Mouse (Mus musculus): ENCODE data around the gene Cidec. TPM values are rescaled to one million over a fixed set of nuclear protein-coding genes. Genes with fewer than 3 reads are reported as not detected.

The Cidec gene
- total and polyA plus RNA-seq, 3 experiments = not detected

DNA sequence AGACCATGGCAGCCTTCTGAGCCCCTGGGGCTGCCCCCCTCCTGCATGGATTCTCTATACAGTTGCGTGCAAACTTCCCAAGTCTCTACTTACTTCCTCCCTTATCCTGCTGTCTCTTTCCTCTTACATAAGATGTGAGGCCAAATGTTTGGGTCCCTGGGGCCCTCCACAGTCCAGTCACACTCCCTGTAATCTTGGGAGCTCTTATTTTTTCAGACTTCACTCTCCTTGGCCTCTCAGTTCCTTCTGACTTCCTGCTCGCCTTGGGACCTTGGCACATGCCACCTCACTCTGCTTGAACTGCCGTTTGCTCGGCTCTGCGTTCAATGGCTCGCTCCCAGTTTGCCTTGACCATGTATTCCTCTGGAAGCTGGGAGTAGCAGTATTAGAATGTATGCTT lies 41.6 kb downstream of the Cidec start:
- no peaks in the 10 kb centered on the region for H3K27me3 ChIP-seq (ENCODE audit: control insufficient read depth in 1 of 2, insufficient read depth in 2 of 2, low read length in 2 of 2)
- no peak overlapping the region for H3K4me3 ChIP-seq (ENCODE audit: control insufficient read depth in 1 of 2, insufficient read depth in 1 of 2, low read depth in 2 of 2, low read length in 2 of 2)
- TF ChIP-seq SMC3 (IDR thresholded peaks at IDR 0.05; ENCODE audit: low read depth, low read length) (no peak), MAX (IDR thresholded peaks at IDR 0.05; ENCODE audit: low read length) (no peak), GATA1 (IDR thresholded peaks at IDR 0.05; ENCODE audit: low read depth, low read length) (no peak), CHD1 (IDR thresholded peaks at IDR 0.05; ENCODE audit: low read depth, low read length) (no peak), POLR2A (IDR thresholded peaks at IDR 0.05; ENCODE audit: control insufficient read depth in 1 of 2, insufficient read depth in 1 of 2, low read depth in 1 of 2, low read length in 2 of 2, poor library complexity in 1 of 2) (no peak), USF1 (IDR thresholded peaks at IDR 0.05; ENCODE audit: low read depth, low read length) (no peak), ZNF384 (IDR thresholded peaks at IDR 0.05; ENCODE audit: low read depth, low read length) (no peak), MYC (IDR thresholded peaks at IDR 0.05; ENCODE audit: low read depth, low read length) (no peak), ELF1 (IDR thresholded peaks at IDR 0.05; ENCODE audit: low read depth, low read length) (no peak), NRF1 (IDR thresholded peaks at IDR 0.05; ENCODE audit: insufficient read depth, low read depth, low read length, poor library complexity, severe bottlenecking) (no peak)
- H3K79me2 ChIP-seq (ENCODE audit: control insufficient read depth, insufficient read depth, low read length, poor library complexity) = no peaks in the 10 kb centered on the region
- H3K27ac ChIP-seq (ENCODE audit: control insufficient read depth, low read depth, low read length) = no peak overlapping the region
- peaks cover 0 to 7% of the 10 kb centered on the region in 2 experiments; a peak in 2 of 4 replicates for H3K36me3 ChIP-seq (ENCODE audit: control insufficient read depth in 1 of 2, insufficient read depth in 2 of 2, low read length in 2 of 2)
- H3K4me1 ChIP-seq (ENCODE audit: control insufficient read depth in 1 of 2, insufficient read depth in 2 of 2, low read length in 2 of 2) = no peaks in the 10 kb centered on the region
- no peak for DNase-seq (ENCODE audit: low read depth, low spot score)
- no peak overlapping the region for H3K9ac ChIP-seq (ENCODE audit: control insufficient read depth, low read depth, low read length, poor library complexity, severe bottlenecking)
- no peaks in the 10 kb centered on the region for H3K9me3 ChIP-seq (replicated peaks; ENCODE audit: insufficient read depth, low read length)

- H3K79me2 ChIP-seq (ENCODE audit: control insufficient read depth, insufficient read depth, low read length, poor library complexity) = no peaks in the 10 kb centered on the region
- no peak overlapping the region for H3K9ac ChIP-seq (ENCODE audit: control insufficient read depth, low read depth, low read length, poor library complexity, severe bottlenecking)
- TF ChIP-seq RAD21 (IDR thresholded peaks at IDR 0.05; ENCODE audit: low read depth, low read length) (no peak), UBTF (IDR thresholded peaks at IDR 0.05; ENCODE audit: borderline replicate concordance, insufficient read depth, low read depth, low read length) (no peak), ZKSCAN1 (IDR thresholded peaks at IDR 0.05; ENCODE audit: low read depth, low read length) (no peak)
- no peaks in the 10 kb centered on the region for H3K4me1 ChIP-seq (ENCODE audit: control insufficient read depth in 1 of 2, insufficient read depth in 2 of 2, low read length in 2 of 2)
- no peak overlapping the region for H3K4me3 ChIP-seq (ENCODE audit: control insufficient read depth in 1 of 2, insufficient read depth in 1 of 2, low read depth in 2 of 2, low read length in 2 of 2)
- peaks cover 0 to 12% of the 10 kb centered on the region in 2 experiments; a peak in 2 of 4 replicates for H3K36me3 ChIP-seq (ENCODE audit: control insufficient read depth in 1 of 2, insufficient read depth in 2 of 2, low read length in 2 of 2)
- H3K27me3 ChIP-seq (ENCODE audit: control insufficient read depth in 1 of 2, insufficient read depth in 2 of 2, low read length in 2 of 2) = no peaks in the 10 kb centered on the region
- H3K27ac ChIP-seq (ENCODE audit: control insufficient read depth, low read depth, low read length) = no peak overlapping the region
- no peak for DNase-seq (ENCODE audit: low read depth, low spot score)
- H3K9me3 ChIP-seq (replicated peaks; ENCODE audit: insufficient read depth, low read length) = no peaks in the 10 kb centered on the region
These were observed 43.0 kb downstream of the Cidec start for GRCm38 (mm10) chr6:113392387-113393071.

- no peak for TF ChIP-seq ETS1 (IDR thresholded peaks at IDR 0.05; ENCODE audit: low read depth, low read length)
- 0 out of 4 replicates have a peak, but pooled peaks of 1 of the 2 experiments have one; percentile 20 for TF ChIP-seq POLR2A (IDR thresholded peaks at IDR 0.05; ENCODE audit: control insufficient read depth in 1 of 2, insufficient read depth in 1 of 2, low read depth in 1 of 2, low read length in 2 of 2, poor library complexity in 1 of 2)
- no peaks in the 10 kb centered on the region for H3K4me1 ChIP-seq (ENCODE audit: control insufficient read depth in 1 of 2, insufficient read depth in 2 of 2, low read length in 2 of 2)
- H3K79me2 ChIP-seq (ENCODE audit: control insufficient read depth, insufficient read depth, low read length, poor library complexity) = no peaks in the 10 kb centered on the region
- no peak overlapping the region for H3K4me3 ChIP-seq (ENCODE audit: control insufficient read depth in 1 of 2, insufficient read depth in 1 of 2, low read depth in 2 of 2, low read length in 2 of 2)
- peaks cover 0 to 17% of the 10 kb centered on the region in 2 experiments; a peak in 2 of 4 replicates for H3K36me3 ChIP-seq (ENCODE audit: control insufficient read depth in 1 of 2, insufficient read depth in 2 of 2, low read length in 2 of 2)
- no peak overlapping the region for H3K27ac ChIP-seq (ENCODE audit: control insufficient read depth, low read depth, low read length)
- DNase-seq (ENCODE audit: low read depth, low spot score) = no peak
- no peak overlapping the region for H3K9ac ChIP-seq (ENCODE audit: control insufficient read depth, low read depth, low read length, poor library complexity, severe bottlenecking)
- H3K27me3 ChIP-seq (ENCODE audit: control insufficient read depth in 1 of 2, insufficient read depth in 2 of 2, low read length in 2 of 2) = no peaks in the 10 kb centered on the region
- H3K9me3 ChIP-seq (replicated peaks; ENCODE audit: insufficient read depth, low read length) = no peaks in the 10 kb centered on the region
These were observed 43.6 kb downstream of the Cidec start for GRCm38 (mm10) chr6:113392015-113392386.

All from MEL (cell line).